Comparison of ENCODE assay signal across 8 mouse cellular contexts in the genomic region with DNA sequence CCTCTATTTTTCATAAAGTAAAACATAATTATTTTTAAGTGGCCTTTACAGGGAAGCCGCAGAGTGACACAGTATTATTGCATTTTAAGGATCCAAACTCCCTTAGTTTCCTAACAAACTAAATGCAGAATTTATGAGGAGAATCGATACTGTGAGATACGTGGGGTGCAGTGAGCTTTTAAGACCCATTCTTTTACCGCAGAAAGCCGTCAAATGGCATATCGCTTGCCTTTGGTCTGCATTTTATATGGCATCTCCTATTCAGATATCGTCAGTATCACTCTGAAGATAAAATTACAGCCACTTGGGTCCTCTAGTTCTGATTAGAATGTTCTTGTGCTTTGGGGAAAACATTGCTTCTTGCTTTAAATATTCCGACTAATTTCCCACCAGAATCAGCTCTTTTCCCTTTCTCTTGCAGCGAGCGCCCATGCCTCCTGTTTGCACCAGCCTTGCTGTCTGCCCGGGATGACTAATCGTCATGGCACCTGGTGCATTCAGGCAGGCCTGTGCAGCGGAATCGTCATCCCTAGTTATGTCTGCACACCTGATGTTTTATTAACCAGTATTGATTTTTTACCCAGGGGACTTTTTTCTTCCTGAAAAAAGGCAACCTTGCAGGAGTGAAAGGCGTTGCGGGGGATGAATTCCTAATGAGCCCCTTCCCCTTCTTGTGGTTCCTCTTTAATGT. TPM values are rescaled to one million over a fixed set of nuclear protein-coding genes. Genes with fewer than 3 reads are reported as not detected.
A peak's percentile ranks its signal among the peaks of the same experiment; 100 is the strongest.
DNase-seq lines count a peak whose midpoint lies in the region.

No protein-coding gene starts in this region.

- DNase-seq in kidney, postnatal 10 days: peak; percentile 9
- DNase-seq in kidney, adult 8-10 months: no peak
- peak; percentile 13 to 14 for DNase-seq in frontal cortex, postnatal 25 days (ENCODE audit: low spot score in 2 of 2)
- peak; percentile 37 to 44 for DNase-seq in left cerebral cortex, adult 18-20 months (ENCODE audit: low spot score in 2 of 2)
- DNase-seq in right cerebral cortex, adult 2 months (ENCODE audit: low spot score in 2 of 2): peak; percentile 66 to 68
- no peak for DNase-seq in lung, postnatal 14 days
- DNase-seq in heart, postnatal 36 days: no peak
- no peak for DNase-seq in thymus, postnatal 25 days

- intact Hi-C loops in heart, postnatal 36 days (cut with DNase I): no loop called here

RNA-seq across cellular contexts. Expression of a gene that starts 26.6 kb away (rescaled TPM):
- 100 to 1,000 TPM; 152 to 159 TPM for total RNA-seq in left cerebral cortex, adult 18-20 months (2021)
- total RNA-seq in heart, postnatal 36 days (2021): 10 to 100 TPM; 33.1 to 35.1 TPM

Comparison
In these comparisons a context has a peak if more than half of its experiments do, and no peak if none do; other contexts are left out.
1. DNase-seq: peak in kidney, postnatal 10 days (single experiment), frontal cortex, postnatal 25 days (2 of 2), left cerebral cortex, adult 18-20 months (2 of 2) and right cerebral cortex, adult 2 months (2 of 2); none in kidney, adult 8-10 months (0 of 2), lung, postnatal 14 days (single experiment), heart, postnatal 36 days (0 of 2) and thymus, postnatal 25 days (single experiment).
2. RNA of a gene that starts 26.6 kb away (total RNA-seq): 152 to 159 TPM in left cerebral cortex, adult 18-20 months; 33.1 to 35.1 TPM in heart, postnatal 36 days; every median in the first group is over 4 times any median in the second.